Mouse (Mus musculus) kidney, adult 2 months (tissue): Measurements from ENCODE around the gene Gm20695.

Experiments used
- CTCF ChIP-seq: fragments of 200-500 bp; conservative IDR thresholded peaks from 2 replicates; pipeline ENCODE4 v1.5.1; 2011; ENCODE audit warnings: low read depth, mild to moderate bottlenecking, control low read depth, low read length, moderate library complexity, mixed read lengths; ENCODE audit not compliant: insufficient read depth, insufficient read length
- POLR2A ChIP-seq: fragments of 200-500 bp; IDR thresholded peaks from one replicate; pipeline ENCODE4 v1.6.1; 2011; ENCODE audit warnings: low read depth, low read length, control low read depth

DNA sequence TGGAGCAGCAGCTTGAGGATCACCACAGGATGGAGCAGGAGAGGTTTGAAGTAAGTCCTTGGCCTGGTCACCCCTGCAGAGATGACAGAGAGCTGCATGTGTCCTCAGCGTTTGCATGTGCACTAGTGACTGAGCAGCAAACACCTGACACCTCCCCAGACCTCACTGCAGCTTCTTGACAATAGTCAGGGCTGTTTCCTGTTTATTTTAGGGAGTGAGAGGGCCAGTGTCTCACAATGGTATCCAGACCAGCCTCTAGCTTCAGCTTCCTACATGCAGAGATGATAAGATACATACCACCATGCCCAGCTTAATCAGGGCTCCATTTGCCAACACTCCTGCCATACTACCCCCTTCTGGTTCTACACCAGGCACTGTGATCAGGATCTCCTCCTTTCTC lies 44.1 kb downstream of the Gm20695 start:
- no peak for TF ChIP-seq POLR2A
- TF ChIP-seq CTCF = no peak
